Mouse (Mus musculus) layer of hippocampus, adult 11-12 months (tissue): ENCODE data around the gene Frat1.

Experiments
- DNase-seq: peaks from one replicate; pipeline ENCODE4 v3.0.0; 2022; ENCODE audit warnings: low spot score

The Frat1 gene

GRCm38 (mm10) chr19:41816915-41817314 is 12.9 kb upstream of the Frat1 start:
- no peak for DNase-seq

- DNase-seq: no peak
Observed at GRCm38 (mm10) chr19:41817325-41817724, 12.4 kb upstream of the Frat1 start.

GRCm38 (mm10) chr19:41818749-41819148 is 11.0 kb upstream of the Frat1 start:
- DNase-seq: no peak

GRCm38 (mm10) chr19:41821436-41821835 is 8.3 kb upstream of the Frat1 start:
- DNase-seq: no peak

GRCm38 (mm10) chr19:41822589-41822988 is 7.2 kb upstream of the Frat1 start:
- no peak for DNase-seq

GRCm38 (mm10) chr19:41824950-41825349 is 4.8 kb upstream of the Frat1 start:
- DNase-seq: no peak

GRCm38 (mm10) chr19:41826529-41826928 is 3.2 kb upstream of the Frat1 start:
- DNase-seq: no peak

- no peak for DNase-seq
Observed at GRCm38 (mm10) chr19:41828941-41829340, 829 bp upstream of the Frat1 start.

GRCm38 (mm10) chr19:41830106-41831031 is 599 bp downstream of the Frat1 start:
- peak; percentile 51 for DNase-seq

GRCm38 (mm10) chr19:41831101-41831570 is 1.4 kb downstream of the Frat1 start:
- DNase-seq: no peak

GRCm38 (mm10) chr19:41831718-41832391 is 2.1 kb downstream of the Frat1 start:
- DNase-seq: no peak

GRCm38 (mm10) chr19:41832501-41833201 is 2.9 kb downstream of the Frat1 start:
- no peak for DNase-seq

- DNase-seq: no peak
Observed at GRCm38 (mm10) chr19:41835407-41835806, 5.6 kb downstream of the Frat1 start.

- DNase-seq: peak; percentile 44
Observed at GRCm38 (mm10) chr19:41835816-41836215, 6.0 kb downstream of the Frat1 start.

- no peak for DNase-seq
Observed at GRCm38 (mm10) chr19:41836719-41837118, 6.9 kb downstream of the Frat1 start.

GRCm38 (mm10) chr19:41837194-41837916 is 7.6 kb downstream of the Frat1 start:
- DNase-seq: no peak

- no peak for DNase-seq
Observed at GRCm38 (mm10) chr19:41837917-41838261, 8.1 kb downstream of the Frat1 start.

- no peak for DNase-seq
Observed at GRCm38 (mm10) chr19:41838808-41839207, 9.0 kb downstream of the Frat1 start.

- no peak for DNase-seq
Observed at GRCm38 (mm10) chr19:41839685-41840084, 9.9 kb downstream of the Frat1 start.

GRCm38 (mm10) chr19:41841105-41841750 is 11.5 kb downstream of the Frat1 start:
- no peak for DNase-seq

GRCm38 (mm10) chr19:41842196-41842595 is 12.4 kb downstream of the Frat1 start:
- no peak for DNase-seq
